Mouse (Mus musculus): ENCODE data around the gene Naxd.
"Not testable (repeated sequence)": the region's sequence is repeated elsewhere in the genome, so short reads cannot be mapped to it uniquely, and the experiment has no call there.

The Naxd gene

GRCm38 (mm10) chr8:11497017-11497990 lies at the start of gene Naxd:
Gene Naxd (plus strand): TSS chr8:11497506.
- in situ Hi-C loops (cut with MboI; ENCODE audit: unreplicated experiment in 2 of 2): no loop called here

- in situ Hi-C loops (cut with MboI; ENCODE audit: unreplicated experiment in 2 of 2): loop anchor here (25.0 kb wide), 2 partner anchors 489 to 1214 kb away; partner anchors contain the start of gene Tubgcp3 (in 1 of the 2)
Observed at GRCm38 (mm10) chr8:11447910-11448570, 49.3 kb upstream of the Naxd start.

DNA sequence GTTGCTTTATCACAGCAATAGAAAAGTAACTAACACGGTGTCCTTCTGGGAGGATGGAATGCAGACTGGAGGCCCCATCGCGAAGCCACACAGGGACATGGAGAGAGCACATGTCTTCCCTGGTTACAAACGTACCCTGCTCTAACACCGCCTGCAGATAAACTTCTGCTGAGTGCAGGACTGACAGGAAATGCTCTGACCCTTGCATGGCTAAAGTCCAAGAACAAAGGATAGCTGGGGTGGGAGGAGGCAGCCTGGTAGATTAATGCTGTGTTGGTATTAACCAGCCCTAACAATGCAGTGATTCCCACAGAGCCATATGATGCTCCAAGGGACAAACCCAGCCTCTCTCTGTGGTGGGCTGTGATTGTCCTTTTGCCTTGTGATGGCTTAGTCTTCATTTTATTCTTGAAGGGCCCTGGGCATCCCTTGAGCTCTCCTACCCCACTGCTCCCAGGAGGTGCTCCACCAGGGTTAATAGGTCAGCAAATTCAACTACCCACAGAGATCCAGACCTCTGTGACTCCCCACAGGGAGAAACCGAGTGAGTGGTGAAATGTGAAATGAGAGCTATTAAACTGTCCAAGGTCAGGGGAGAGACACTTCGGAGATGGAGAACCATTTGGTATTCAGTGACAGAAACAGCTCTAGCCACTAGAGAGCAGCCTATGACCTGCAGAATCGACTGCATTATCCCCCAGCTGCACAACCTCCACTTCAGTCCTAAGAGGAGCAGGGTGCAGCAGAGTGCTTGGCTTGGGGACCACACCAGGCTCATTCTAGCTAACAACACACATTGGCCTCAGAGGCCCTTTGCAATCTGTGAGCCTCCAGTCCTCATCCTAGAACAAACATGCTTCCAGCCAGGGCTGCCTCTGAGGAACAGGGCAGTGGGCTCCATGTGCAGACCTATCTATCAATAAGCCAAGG lies 46.9 kb upstream of the Naxd start:
- in situ Hi-C loops (cut with MboI; ENCODE audit: unreplicated experiment in 2 of 2): no loop called here

GRCm38 (mm10) chr8:11452152-11452551 lies 45.2 kb upstream of the Naxd start:
- in situ Hi-C loops (cut with MboI; ENCODE audit: unreplicated experiment in 2 of 2): no loop called here

DNA sequence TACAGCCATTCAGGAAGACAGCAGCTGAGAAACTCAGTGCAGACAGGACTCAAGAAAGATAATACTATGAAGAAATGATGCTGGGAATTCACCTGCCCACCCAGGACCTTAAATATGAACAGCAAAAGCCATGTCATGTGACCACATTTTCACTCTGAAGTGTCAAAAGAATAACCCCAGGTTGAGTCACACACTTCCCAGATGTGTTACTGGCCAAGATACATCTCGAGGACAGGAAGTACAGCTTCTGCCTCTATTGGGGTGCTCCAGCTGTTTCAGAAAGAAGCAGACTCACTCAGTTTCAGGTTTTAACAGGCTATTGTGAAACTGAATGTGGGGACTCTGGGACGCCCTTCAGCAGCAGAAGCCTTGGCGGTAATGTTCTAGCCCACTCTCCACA lies 44.7 kb upstream of the Naxd start:
- in situ Hi-C loops (cut with MboI; ENCODE audit: unreplicated experiment in 2 of 2): no loop called here

GRCm38 (mm10) chr8:11452974-11453373 lies 44.3 kb upstream of the Naxd start:
- in situ Hi-C loops (cut with MboI; ENCODE audit: unreplicated experiment in 2 of 2): no loop called here

GRCm38 (mm10) chr8:11454228-11454627 lies 43.1 kb upstream of the Naxd start:
- in situ Hi-C loops (cut with MboI; ENCODE audit: unreplicated experiment in 2 of 2): no loop called here

- in situ Hi-C loops (cut with MboI; ENCODE audit: unreplicated experiment in 2 of 2): no loop called here
Observed at GRCm38 (mm10) chr8:11457278-11457677, 40.0 kb upstream of the Naxd start.

DNA sequence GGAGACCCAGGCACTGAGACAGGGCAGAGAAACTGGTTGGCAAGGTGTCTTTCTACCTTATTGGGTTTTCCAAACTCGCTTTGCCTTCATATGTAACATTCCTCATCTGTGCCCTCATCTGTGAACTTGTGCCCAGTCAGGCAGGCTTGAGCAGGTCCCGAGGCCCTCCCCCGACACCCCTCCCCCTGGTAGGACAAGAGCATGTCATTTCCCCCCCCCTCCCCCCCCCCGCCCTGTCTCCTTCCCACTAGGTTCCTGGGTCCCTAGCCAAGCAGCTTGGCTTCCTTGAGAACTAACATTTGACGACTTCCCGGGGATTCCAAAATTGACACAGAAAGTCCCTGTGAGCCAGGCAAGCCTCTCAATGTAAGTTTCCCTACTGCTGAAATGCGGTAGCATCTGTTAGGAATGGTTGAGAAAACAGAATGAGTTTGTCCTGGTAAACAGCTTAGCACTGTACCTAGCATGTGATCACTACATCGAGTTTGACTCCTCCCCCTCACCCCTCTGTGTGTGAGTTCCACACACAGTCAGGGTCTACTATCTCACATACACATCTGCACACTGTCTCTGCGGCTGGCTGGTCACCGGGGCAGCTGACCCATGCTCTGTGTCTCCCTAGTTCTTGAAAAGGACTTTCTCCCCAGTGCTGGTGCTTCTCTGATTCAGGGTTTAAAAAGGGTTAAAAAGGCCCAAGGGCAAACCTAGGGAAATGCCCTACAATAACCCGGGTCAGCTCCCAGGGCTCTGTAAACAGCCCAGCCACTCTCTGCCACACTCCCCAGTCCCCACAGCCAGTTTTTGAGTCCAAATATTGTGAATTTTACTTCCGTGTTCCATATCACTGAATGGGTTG lies 39.1 kb upstream of the Naxd start:
- in situ Hi-C loops (cut with MboI; ENCODE audit: unreplicated experiment in 2 of 2): no loop called here

- in situ Hi-C loops (cut with MboI; ENCODE audit: unreplicated experiment in 2 of 2): no loop called here
Observed at GRCm38 (mm10) chr8:11459016-11459415, 38.3 kb upstream of the Naxd start.

DNA sequence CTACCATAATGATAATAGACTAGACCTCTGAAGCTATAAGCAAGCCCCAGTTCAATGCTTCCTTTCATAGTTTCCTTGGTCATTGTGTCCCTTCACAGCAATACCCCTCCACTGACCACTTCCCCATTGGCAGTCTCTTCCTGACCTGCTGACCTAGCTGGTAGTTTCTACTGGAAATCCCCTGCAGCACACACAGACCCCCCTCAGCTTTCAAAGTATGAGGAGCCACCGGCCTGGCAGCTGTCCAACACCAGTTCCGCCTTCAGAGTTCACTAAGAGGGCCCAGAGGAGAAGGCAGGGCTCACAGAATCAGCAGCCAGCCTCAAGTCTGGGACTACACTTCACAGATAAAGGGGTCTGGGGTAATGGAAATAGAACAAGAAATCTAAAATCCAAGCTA lies 36.4 kb upstream of the Naxd start:
- in situ Hi-C loops (cut with MboI; ENCODE audit: unreplicated experiment in 2 of 2): no loop called here

DNA sequence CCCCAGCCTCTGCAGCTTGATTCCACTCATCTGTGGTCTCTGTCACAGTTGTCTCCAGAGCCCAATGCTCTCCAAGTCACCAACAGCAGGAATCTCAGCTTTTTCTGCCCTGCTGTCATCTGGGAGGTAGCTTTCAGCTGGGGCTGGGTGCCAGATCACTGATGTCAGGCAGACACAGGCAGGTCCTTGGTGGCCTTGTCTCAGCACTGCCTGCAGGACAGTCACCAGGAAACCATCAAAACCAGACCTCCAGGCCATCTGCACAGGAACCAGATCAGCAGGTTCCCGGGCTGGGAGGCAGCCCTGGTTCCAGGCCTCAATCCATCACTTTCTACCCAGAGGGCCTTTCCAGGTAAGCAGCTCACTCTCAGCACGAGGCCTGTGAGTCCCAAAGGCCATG lies 35.5 kb upstream of the Naxd start:
- in situ Hi-C loops (cut with MboI; ENCODE audit: unreplicated experiment in 2 of 2): no loop called here

- in situ Hi-C loops (cut with MboI; ENCODE audit: unreplicated experiment in 2 of 2): no loop called here
Observed at GRCm38 (mm10) chr8:11462641-11463040, 34.7 kb upstream of the Naxd start.

DNA sequence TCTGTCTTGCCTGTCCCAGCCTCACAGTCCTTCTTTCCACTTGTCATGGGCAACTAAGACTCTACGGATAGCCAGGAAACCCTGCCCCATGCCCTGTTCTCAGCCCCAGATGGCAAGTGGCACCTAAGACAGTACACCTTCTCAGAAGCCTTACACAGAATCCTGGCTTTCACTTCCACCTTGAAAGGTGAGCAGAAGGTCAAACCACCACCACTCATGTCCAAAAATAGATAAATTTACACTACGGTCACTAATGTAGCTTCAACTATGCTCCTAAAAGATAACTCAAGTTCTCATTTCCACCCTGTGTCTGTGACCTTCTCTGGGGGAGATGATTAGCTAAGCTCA lies 33.8 kb upstream of the Naxd start:
- in situ Hi-C loops (cut with MboI; ENCODE audit: unreplicated experiment in 2 of 2): no loop called here

DNA sequence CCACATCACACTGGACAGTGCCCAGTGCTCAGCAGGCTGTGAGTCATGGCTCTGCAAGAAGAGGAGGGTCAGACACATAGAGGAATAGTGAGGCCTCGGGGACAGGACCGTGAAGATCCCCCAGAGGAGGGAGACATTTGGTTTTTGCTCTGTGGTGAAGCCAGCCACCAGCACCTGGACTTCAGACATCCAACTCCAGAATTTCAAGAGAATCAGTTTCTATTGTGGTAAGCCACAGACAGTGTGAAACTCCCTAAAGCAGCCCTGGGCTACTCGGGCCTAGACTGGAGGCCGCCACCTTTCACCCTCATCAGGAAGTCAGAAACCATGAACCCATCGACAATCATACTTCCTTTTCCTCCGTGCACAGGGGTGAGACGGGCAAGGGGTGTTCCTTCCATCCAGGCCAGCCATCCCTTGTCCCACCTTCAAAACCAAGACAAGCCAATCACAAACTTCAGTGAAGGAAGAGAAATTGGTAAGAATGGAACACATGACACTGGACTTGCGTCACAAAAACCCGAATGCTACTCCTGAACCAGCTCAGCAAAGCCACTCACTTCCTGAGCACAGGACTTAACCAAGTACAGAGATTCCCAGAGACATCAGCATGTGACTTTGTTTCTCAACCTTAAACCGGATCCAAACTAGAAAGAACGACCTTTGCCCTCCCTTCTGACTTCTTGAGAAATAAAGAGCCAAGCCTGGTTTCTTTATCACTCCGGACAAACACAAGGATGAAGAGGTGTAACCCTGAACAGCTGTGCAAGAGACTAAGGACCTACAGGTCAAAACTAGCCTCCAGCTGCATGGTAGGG lies 33.2 kb upstream of the Naxd start:
- in situ Hi-C loops (cut with MboI; ENCODE audit: unreplicated experiment in 2 of 2): no loop called here

DNA sequence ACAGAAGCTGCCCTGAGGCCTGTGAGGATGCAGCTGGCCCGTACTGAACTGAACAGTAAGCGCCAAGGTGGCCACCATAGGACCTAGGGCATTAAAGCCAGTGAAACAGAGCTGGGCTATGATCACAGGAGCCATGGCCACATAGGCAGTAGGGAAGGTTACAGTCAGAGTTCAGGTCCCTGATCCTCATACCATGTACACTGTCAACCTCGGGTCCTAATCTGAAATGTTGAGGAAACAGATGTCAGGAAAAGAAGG lies 32.7 kb upstream of the Naxd start:
- in situ Hi-C loops (cut with MboI; ENCODE audit: unreplicated experiment in 2 of 2): no loop called here

DNA sequence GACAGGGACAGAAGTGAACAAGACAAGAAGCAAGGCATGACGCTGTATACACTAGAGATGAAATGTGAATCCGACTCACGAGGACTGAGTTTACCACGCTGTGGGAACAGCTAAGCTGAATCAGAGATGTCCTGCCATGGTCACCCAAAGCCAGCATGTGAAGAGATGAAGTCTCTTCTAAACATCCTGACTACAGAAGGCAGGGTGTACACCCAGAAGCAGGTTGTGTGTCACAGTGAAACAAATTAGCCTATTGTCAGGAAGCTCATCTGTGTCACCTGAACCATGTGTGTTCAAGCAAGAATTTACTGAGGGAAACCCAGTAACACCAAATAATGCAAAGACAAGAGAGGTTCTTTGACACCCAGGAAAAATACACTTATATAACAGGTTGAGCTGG lies 31.7 kb upstream of the Naxd start:
- in situ Hi-C loops (cut with MboI; ENCODE audit: unreplicated experiment in 2 of 2): no loop called here

DNA sequence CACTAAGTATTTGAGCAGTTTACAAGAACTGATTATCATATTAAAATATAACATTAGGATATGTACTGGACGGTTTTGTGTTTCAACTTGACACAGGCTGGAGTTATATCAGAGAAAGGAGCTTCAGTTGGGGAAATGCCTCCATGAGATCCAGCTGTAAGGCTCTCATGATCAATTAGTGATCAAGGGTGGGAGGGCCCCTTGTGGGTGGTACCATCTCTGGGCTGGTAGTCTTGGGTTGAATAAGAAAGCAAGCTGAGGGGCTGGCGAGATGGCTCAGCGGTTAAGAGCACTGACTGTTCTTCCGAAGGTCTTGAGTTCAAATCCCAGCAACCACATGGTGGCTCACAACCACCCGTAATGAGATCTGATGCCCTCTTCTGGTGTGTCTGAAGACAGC lies 30.8 kb upstream of the Naxd start:
- in situ Hi-C loops (cut with MboI; ENCODE audit: unreplicated experiment in 2 of 2): not testable (repeated sequence)

DNA sequence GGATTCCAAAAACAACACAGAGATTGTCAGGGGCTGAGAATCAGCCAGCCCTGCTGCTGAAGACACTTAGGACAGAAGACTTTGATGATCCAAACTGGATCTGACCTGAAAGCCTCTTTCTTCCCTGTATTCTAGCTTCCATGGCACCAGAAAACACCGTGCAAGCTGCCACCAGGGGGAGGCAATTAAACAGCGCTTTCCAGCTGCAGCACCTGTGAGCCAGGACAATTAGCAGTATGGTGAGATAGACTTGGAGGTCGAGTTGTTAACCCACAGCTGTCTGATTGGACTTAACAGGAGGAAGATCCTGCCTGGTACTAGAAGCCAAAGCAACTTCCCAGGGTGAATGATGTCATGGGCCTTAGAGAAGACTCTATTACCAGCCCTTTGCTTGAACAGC lies 28.2 kb upstream of the Naxd start:
- in situ Hi-C loops (cut with MboI; ENCODE audit: unreplicated experiment in 2 of 2): no loop called here
